Mouse (Mus musculus): Measurements from ENCODE around the gene Ice2. TPM values are rescaled to one million over a fixed set of nuclear protein-coding genes. Genes with fewer than 3 reads are reported as not detected.

The Ice2 gene
- total RNA-seq, 2 experiments from 2014 or later: 27.5 to 35.4 TPM

DNA sequence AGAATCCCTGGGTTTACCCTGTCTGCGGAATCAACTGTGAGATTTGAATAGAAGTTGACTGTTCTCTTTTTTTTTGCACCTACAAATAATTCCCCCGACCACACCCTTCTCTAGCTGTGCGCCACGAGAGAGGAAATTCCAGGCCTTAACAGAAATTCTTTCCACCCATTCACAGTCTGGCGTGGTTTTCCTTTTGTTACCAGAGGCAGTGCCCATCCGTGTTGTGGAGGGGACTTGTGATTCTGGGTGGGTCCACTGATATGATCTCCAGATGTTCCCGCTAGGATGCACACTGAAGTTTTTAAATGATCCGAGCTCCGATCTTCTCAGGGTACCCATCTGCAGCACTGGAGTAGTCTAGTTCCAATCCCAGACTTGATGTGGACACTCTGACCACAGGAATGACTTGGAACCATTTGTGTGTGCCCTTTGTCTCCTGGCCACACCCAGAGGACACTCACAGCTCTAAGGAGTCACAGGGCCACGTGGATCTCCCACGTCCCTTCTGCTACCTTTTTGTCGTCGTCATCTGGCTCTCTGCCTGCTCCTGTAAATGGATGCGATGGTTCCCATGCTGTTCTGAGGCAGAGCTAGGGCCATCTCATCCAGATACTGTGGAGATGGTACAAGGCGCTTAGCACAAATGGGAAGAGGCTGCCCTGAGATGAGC, 58.8 kb downstream of the Ice2 start:
- no peak for ATAC-seq (replicated peaks; ENCODE audit: low FRiP score, low TSS enrichment, poor library complexity, severe bottlenecking)

DNA sequence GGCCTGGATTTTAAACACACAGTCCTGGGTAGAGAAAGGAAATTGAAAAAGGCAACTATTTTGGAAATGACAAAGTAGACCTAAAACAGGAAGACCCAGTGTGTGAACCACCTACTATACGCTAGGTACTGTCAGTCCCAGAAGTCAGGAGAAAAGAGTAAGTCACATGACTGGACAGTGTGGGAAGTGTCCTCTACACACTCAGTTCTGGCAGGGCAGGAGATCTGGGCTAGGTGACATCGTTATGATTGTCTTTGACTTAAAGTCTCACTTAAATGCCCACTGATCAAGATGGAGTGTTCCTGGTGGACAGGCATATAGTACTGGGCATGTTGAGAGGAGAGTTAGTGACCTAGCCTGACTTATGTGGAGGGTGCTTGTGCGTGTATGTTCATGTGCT, 59.4 kb downstream of the Ice2 start:
- ATAC-seq (replicated peaks; ENCODE audit: low FRiP score, low TSS enrichment, poor library complexity, severe bottlenecking): no peak

DNA sequence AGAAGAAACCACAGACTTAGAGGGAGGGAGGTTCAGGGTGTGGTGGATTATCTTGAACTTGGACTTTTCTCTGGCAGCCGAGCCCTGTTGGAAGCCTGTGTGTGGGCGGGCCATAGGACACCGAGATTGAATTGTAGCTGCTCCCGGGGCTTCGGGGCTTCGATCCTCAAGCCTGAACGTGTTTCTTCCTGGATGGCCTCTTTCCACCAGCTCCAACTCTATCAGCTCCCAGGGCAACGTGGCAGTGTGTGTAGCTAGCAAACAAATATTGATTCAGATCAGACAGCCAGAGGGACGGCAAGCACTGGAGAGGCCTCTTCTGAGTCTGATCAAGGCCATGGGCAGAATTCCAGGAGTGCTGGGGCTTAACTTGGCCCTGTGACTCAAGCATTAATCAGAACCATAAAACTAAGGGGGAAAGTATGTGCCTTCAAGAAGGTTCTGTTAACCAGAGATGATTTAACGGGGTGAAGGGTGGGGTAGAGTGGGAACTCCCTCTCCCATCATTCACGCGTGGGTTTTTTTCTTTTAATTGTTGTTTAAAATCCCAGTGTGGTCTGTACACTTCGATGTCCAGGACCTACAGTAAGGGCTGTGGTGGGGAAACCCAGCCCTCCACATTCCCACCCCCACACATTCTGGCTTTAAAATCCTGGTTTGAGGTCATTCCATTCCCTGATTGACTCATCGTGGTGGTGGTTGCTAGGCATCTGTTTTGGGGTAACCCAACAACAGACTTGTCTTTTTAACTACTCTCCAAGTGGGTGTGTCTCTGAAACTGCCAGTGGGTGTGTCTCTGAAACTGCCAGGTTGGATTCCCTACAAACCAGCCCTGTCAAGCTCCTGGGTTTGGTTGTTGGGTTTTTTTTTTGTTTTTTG, 60.3 kb downstream of the Ice2 start:
- no peak for ATAC-seq (replicated peaks; ENCODE audit: low FRiP score, low TSS enrichment, poor library complexity, severe bottlenecking)

DNA sequence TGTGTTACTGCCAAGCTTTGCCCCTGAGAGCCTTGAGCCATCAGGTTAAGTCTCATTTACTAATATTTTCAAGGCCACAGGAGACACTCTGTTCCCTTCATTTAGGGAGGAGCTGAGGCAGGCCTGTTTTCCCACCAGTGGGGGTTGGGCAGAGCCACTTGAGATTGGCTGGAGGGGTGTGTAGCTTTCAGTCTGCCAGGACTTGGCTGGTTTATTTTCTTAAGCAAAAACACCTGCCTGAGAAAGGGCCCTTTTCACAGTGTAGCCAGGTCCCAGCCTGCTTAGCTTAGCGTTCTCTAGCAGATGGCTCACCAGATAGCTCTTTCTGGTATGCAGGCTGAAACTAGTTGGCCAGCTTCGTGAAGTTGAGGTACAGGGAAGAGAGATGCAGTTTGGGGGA, 61.3 kb downstream of the Ice2 start:
- peak; percentile 52 for ATAC-seq (replicated peaks; ENCODE audit: low FRiP score, low TSS enrichment, poor library complexity, severe bottlenecking)

DNA sequence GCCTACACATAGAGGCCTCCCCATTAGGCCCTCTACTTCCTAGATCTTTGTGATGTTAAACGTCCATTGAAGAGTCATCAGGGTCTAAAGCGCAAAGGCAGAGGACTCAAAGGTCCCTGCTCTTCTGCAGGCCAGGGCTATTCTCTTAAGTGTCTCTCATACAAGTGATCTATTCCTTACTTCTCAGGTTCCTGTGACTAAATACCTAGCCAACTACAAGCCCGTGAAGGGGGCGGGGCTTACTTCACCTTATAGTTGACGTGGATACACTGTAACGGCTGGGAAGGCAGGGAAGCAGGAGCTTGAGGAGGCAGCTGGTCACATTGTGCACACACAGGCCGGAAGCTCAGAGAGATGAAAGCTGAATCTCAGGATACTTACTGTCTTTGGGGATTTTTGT, 62.2 kb downstream of the Ice2 start:
- ATAC-seq (replicated peaks; ENCODE audit: low FRiP score, low TSS enrichment, poor library complexity, severe bottlenecking): no peak

DNA sequence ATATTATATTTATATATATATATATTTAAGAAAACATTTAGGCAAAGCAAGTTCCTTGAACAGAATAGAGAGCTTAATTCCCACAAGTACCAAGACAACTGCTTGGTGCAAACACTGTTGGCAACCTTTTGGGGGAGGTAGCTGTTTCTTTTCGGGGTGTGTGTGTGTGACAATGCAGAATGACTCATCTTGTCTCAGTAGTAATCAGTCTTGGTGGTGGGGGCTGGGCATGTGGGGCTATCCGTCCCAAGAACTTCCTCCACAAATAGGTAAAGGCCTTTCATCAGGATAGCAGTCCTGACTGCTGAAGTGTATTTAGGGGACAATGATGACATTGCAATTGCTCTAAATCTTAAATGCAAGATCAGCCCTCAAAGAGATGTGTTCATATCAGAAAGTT, 65.3 kb downstream of the Ice2 start:
- no peak for ATAC-seq (replicated peaks; ENCODE audit: low FRiP score, low TSS enrichment, poor library complexity, severe bottlenecking)

DNA sequence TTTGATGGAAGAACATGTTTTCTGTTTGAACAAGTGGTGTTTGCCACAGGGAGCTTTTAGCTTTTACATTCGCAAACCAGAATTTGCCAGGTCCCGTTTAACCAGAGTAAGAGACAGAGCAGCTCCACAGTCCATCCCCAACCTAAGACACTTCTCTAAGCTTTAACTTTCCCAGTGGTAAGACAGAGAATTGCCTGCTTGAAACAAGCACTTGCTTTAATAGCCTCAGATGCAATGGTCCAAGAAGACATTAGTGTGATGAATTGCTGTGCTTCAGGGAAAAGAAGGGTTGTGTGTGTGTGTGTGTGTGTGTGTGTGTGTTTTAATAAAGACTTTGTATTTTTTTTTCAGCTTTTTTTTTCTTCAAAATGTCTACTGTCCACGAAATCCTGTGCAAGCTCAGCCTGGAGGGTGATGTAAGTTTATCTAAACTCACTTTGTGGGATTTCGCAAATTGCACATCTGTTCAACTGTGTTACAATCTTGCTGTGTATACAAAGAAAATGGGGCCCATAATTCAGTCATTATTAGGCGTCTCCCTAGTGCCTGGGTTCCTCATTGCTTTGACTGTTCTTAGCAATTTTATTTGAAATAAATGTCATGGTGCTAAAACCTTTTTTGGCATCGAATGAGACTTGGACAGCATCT, 66.5 kb downstream of the Ice2 start:
- ATAC-seq (replicated peaks; ENCODE audit: low FRiP score, low TSS enrichment, poor library complexity, severe bottlenecking): no peak

DNA sequence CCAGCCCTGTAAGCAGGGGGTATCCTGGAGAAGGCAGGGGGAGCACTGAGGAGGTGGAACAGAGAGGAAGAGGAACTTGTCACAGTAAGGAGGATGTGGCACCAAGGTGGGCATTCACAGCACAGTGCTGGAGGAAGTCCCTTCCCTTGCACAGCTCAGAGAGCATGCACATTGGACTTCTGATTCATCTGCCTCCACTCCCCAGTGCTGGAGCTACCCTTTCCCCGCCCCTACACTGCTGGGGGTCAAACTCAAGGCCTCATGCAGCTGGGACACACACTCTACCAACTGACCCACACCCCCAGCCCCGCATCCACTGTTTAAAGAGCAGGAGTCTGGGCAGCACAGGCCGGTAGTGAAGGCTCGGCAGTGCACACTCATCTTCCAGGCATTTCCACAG, 68.4 kb downstream of the Ice2 start:
- no peak for ATAC-seq (replicated peaks; ENCODE audit: low FRiP score, low TSS enrichment, poor library complexity, severe bottlenecking)

DNA sequence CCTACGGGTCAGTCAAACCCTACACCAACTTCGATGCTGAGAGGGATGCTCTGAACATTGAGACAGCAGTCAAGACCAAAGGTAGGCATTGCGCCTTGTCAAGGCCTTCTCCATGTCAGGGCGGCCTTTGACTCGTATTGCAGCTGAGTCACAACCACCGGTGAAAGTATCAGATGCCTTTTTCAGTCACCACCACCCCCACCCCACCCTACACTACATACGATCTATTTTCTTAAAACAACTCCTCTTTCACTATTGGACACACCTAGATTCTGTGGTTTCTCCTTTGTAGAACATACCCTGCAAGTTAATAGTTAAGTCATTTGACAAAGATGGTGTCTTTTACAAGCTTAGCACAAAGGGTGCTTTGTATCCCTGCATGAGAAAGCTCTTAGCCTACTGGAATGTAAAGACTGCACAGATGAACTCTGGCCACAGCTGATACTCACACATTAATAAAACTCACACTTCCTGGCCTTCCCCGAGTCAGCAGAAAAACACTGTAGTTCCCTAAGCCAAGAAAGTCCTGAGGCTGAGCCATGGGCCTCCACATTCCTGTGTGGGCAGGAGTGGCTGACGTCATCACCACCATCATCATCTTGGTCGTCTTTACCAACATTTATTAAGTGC, 69.7 kb downstream of the Ice2 start:
- no peak for ATAC-seq (replicated peaks; ENCODE audit: low FRiP score, low TSS enrichment, poor library complexity, severe bottlenecking)

DNA sequence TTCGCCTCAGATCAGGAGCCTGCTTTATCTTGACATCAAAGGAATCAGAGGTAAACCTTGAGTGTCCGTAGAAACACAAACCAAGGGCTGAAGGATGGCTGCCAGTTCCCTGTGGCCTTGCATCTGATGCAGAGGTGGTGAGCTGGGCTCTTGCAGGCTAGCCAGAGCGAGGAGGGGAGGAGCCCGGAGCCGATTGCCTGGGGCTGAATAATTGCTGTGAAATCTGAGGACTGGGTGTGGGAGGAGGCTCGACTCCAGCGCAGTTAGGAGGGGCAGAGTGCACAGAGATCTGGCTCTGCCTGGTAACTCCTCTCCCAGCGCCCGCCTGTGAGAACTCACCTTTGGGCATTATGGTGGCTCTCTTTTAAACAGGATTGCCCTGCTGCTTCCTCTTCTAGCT, 71.3 kb downstream of the Ice2 start:
- ATAC-seq (replicated peaks; ENCODE audit: low FRiP score, low TSS enrichment, poor library complexity, severe bottlenecking): no peak

DNA sequence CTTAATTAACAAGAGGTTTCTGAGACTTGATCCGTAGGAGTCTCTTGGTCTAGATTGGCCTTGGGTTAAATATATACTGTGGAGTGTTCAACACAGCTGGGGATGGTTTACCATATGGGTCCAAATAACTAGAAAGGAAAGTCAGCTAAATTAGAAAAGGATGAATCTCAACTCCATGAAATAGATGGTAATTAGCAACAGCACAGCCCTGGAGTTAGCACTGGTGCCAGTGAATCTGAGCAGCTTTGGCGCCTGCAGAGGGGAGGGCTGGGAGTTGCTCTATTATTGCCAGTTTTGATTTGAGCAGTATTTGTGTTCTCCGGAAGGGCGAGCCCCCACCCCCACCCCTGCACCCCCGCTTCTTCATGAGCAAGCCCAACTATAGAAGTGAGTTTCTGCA, 72.7 kb downstream of the Ice2 start:
- no peak for ATAC-seq (replicated peaks; ENCODE audit: low FRiP score, low TSS enrichment, poor library complexity, severe bottlenecking)

DNA sequence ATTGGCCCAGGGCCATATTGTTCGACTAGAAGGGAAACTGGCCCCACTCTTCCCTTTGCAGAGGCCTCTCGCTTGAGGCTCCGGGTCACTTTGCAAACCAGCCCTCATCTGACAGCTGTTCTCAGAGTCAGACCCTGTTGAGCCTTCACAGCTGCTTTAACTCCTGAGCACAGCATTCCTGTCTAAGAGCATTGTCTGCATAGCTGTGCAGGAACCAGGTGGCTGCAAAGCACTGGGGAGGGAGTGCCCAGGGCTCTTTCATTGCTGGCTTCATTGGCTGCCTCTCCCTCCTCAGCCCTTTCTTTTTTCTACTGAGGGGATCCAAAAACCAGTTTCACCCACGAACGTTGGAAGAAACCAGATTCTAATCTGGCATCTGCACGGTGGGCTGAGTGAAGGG, 73.2 kb downstream of the Ice2 start:
- ATAC-seq (replicated peaks; ENCODE audit: low FRiP score, low TSS enrichment, poor library complexity, severe bottlenecking): no peak

DNA sequence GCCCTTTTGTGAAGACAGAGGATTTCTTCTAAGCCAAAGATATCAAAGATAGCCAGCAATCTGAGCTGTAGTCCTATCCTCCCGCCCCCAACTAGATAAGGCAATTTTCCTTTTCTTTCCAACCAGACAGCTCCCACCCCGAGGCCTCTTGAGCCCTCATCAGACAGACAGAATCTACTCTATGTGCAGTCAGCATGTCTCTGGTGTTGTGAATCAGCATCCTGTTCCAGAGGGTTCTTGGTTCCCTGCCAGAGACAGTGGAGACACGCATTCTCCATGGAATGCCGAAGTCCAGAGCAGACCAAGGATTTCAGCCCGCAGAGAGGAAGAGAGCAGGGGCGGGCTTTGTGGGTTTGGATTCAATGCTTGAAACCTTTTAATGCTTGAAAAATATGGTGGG, 75.0 kb downstream of the Ice2 start:
- ATAC-seq (replicated peaks; ENCODE audit: low FRiP score, low TSS enrichment, poor library complexity, severe bottlenecking): no peak

DNA sequence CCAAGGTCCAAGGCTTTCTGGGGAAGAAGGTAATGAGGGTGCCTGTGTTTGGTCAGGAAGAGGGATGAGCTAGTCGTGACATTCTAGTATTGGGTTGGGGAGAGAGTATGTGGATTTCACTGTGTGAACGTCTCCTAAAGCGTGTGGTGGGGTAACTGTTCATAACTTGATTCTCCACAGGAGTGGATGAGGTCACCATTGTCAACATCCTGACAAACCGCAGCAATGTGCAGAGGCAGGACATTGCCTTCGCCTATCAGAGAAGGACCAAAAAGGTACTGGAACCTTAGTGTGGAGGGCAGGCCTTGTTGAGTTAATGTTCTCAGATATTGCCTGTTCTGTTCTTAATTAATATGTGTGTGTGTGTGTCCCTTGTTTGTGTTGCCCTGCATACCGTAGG, 78.2 kb downstream of the Ice2 start:
- no peak for ATAC-seq (replicated peaks; ENCODE audit: low FRiP score, low TSS enrichment, poor library complexity, severe bottlenecking)

DNA sequence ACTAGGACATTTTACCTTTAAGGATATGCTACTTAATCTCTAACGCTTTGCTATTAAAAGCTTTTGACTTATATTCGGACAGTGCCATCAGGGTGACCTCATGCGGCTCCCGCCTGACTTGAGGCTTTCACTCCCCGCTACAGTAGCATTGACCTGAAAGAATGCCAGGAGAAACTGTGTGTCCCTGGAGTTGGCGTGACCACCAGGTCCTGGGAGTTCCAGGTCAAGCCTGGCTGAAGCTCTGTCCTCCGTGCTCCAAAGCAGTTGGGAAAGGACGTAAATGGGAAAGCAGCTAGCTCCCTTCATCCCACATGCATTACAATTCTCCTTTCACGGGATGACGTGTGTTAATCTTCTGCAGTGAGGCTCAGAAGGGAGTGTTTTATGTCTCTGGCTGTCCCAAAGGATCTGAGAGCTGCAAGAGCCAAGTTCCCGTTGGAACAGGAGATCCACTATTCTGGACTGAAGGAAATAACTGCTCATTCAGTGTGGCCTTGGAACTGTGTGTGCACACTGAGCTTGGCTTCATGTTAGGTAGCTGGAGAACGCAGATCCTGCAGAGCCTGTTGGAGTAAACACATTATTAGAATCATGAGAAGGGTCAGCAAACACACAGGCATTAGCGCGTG, 79.6 kb downstream of the Ice2 start:
- ATAC-seq (replicated peaks; ENCODE audit: low FRiP score, low TSS enrichment, poor library complexity, severe bottlenecking): no peak

DNA sequence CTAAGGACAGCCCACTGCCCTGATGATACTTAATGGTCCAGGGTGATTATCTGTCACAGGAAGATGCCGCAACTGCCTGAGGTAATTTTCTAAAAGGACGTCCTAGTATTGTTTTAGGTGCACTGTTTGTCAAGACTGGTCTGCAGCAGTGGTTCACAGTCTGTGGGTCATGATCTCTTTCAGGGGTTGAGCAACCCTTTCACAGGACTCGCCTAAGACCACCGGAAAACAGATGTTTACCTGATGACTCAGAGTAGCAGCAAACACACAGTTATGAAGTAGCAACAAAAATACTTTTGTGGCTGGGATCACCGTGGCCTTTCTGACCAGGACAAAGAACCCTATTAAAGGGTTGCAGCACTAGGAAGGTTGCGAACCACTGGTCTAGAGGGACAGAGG, 80.1 kb downstream of the Ice2 start:
- no peak for ATAC-seq (replicated peaks; ENCODE audit: low FRiP score, low TSS enrichment, poor library complexity, severe bottlenecking)

DNA sequence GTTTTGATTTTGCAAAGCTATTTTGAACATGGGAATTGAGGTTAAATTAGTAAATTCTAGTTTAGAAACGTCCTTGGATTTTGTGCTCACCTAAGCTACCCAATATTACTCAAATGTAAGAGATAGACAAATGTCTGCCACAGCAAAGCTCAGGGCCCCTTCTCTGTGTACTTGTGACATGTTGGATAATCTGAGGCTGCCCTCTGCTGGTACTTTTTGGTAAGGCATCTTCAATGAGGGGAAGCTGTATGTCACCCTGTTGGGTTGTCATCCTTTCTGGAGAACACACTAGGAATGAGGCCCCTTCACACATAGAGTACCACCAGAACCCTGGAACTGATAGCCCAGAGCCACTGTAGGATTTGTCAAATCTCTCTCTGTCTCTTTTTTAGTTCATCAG, 82.6 kb downstream of the Ice2 start:
- ATAC-seq (replicated peaks; ENCODE audit: low FRiP score, low TSS enrichment, poor library complexity, severe bottlenecking): peak; percentile 87
